Mouse (Mus musculus) lung, embryonic 16.5 days (tissue): ENCODE results near the gene Gatm. TPM values are rescaled to one million over a fixed set of nuclear protein-coding genes. Genes with fewer than 3 reads are reported as not detected.

Source experiments
- ATAC-seq: fragments of 200-750 bp; cut with Nextera tagmentation; 2 replicates; pipeline ENCODE4 v1.8.0; 2017; ENCODE audit warnings: low read depth, mild to moderate bottlenecking, moderate library complexity
- H3K27ac ChIP-seq: fragments of 300-500 bp; sonication (generic); 2 replicates; pipeline ENCODE4 v1.5.1; 2014; ENCODE audit warnings: mild to moderate bottlenecking, control low read depth, low read length
- H3K27me3 ChIP-seq: fragments of 300-500 bp; sonication (generic); 2 replicates; pipeline ENCODE4 v1.6.1; 2014; ENCODE audit warnings: low read depth, low read length, mixed read lengths; ENCODE audit not compliant: control insufficient read depth, insufficient read depth
- H3K36me3 ChIP-seq: fragments of 300-500 bp; sonication (generic); 2 replicates; pipeline ENCODE4 v1.6.1; 2014; ENCODE audit warnings: low read length; ENCODE audit not compliant: control insufficient read depth, insufficient read depth
- H3K4me1 ChIP-seq: fragments of 300-500 bp; sonication (generic); replicated peaks from 2 replicates; pipeline ENCODE4 v1.6.1; 2014; ENCODE audit warnings: low read length, mixed read lengths; ENCODE audit not compliant: control insufficient read depth, insufficient read depth
- H3K4me2 ChIP-seq: fragments of 300-500 bp; sonication (generic); 2 replicates; pipeline ENCODE4 v1.6.1; 2014; ENCODE audit warnings: low read depth, low read length, control low read depth
- H3K4me3 ChIP-seq: fragments of 300-500 bp; sonication (generic); 2 replicates; pipeline ENCODE4 v1.5.1; 2014; ENCODE audit warnings: mild to moderate bottlenecking, low read length, control low read depth
- H3K9ac ChIP-seq: fragments of 300-500 bp; sonication (generic); 2 replicates; pipeline ENCODE4 v1.6.1; 2014; ENCODE audit warnings: low read length, control low read depth
- H3K9me3 ChIP-seq: fragments of 300-500 bp; sonication (generic); 2 replicates; pipeline ENCODE4 v1.6.1; 2016; ENCODE audit warnings: low read length; ENCODE audit not compliant: control insufficient read depth
- WGBS: fragments of 180-500 bp; shearing (Covaris S2); extraction: QIAGEN DNeasy Blood & Tissue Kit; methylation state at CpG from one replicate; pipeline ENCODE4 v1.1.7; 2014; 5-methylcytosine and 5-hydroxymethylcytosine counted together
- polyA plus RNA-seq: library from polyadenylated mRNA; unstranded; fragments of >200 nt; fragmentation: Nextera tagmentation; extraction: Ambion mirVana; gene quantifications from 2 replicates; pipeline ENCODE4 v1.2.1, GENCODE M21; 2015

Gene Gatm
- polyA plus RNA-seq, 1 experiment from 2014 or later, result 7.9 TPM

DNA sequence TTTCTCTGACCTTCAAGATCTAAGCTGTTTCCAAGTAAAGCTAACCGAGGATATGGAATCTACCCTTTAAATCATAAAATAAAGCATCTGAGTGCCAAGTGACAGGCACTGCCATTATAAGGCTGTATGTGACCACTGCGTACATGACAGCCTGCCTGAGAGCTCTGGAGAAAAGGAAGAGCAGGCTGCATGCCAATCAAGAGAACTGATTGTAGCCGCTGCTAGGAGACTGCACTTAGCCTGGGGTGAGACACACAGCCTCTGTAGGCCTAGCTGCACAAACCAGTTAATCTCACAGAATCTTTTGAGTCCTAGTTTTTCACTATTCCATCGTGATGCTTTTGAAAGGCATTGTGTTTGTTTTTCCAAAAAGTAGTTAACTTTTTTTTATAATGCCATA lies 7.6 kb upstream of the Gatm start:
- Histone ChIP-seq H3K27me3 (no peaks in the 10 kb centered on the region), H3K36me3 (no peaks in the 10 kb centered on the region), H3K27ac (no peak overlapping the region), H3K4me1 (no peaks in the 10 kb centered on the region), H3K9me3 (no peaks in the 10 kb centered on the region), H3K4me2 (no peak overlapping the region), H3K9ac (no peak overlapping the region), H3K4me3 (no peak overlapping the region)
- ATAC-seq, result no peak
- 55% methylated on average over 4 of the region's 4 CpGs for WGBS

DNA sequence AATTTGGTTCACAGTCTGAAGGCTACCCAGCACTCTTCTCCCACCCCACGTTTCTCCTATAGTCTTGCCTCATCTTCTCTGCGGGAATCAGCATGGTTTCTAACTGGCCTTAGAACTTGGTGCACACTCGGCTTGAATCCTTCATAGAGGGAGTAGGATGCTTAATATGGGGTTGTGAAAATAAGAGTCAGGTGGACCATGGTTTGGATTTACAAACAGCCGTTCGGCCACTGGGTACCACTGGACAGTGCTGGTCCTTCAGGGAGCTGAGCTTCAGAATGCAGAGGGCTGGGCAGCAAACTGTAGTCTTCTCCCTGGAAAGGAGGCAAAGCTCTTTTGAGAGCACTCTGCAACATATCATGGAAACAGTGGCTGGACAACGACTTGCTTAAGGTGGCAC lies 6.7 kb upstream of the Gatm start:
- H3K36me3 ChIP-seq, result no peaks in the 10 kb centered on the region
- ATAC-seq, result no peak
- H3K9ac ChIP-seq, result no peak overlapping the region
- no peaks in the 10 kb centered on the region for H3K9me3 ChIP-seq
- WGBS, result 75% methylated on average over 6 of the region's 6 CpGs
- no peaks in the 10 kb centered on the region for H3K27me3 ChIP-seq
- no peak overlapping the region for H3K4me2 ChIP-seq
- no peaks in the 10 kb centered on the region for H3K4me1 ChIP-seq
- no peak overlapping the region for H3K4me3 ChIP-seq
- no peak overlapping the region for H3K27ac ChIP-seq

DNA sequence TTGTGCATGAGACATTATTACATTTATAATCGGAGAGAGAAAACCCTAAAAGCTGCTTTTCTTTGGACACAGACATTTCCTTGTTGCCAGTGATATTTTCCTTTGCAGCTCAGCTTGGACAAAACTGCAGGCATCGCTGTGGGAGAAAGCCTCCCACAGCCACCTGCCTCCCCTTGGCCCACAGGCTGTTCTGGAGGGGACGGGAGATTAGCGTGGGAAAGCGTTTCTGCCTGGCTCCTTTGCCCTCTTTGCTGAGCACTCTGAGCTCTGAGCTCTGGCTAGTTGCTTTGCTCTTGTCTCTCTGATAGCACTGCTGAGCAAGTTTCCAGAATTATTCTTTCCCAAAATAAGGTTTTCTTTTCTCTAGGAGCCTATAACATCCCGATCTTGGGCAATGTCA lies 5.1 kb upstream of the Gatm start:
- no peaks in the 10 kb centered on the region for H3K36me3 ChIP-seq
- peaks cover 2% of the 10 kb centered on the region; the same call in 1 of the 2 replicates for H3K27me3 ChIP-seq
- H3K4me3 ChIP-seq, result no peak overlapping the region
- H3K9me3 ChIP-seq, result no peaks in the 10 kb centered on the region
- no peak overlapping the region for H3K4me2 ChIP-seq
- H3K4me1 ChIP-seq, result no peaks in the 10 kb centered on the region
- ATAC-seq, result no peak
- 72% methylated on average over 6 of the region's 6 CpGs for WGBS
- no peak overlapping the region for H3K27ac ChIP-seq
- H3K9ac ChIP-seq, result no peak overlapping the region

DNA sequence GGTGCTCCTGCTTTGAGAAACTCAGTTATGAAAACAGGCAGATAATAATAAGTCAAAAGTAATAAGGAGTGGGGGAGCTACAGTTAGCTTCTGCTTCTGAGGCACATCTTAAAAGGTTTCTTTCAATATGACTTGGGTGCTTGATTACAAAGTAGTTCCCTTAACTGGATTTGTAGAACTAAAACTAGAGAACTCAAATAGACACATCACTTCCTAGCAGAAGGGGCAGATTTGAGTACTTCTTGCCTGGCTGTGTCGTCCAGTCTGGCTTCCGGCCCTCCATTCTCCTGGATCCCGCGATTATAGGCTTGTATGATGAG lies 511 bp upstream of the Gatm start:
- Histone ChIP-seq H3K4me3 (no peak overlapping the region), H3K9ac (no peak overlapping the region), H3K9me3 (no peaks in the 10 kb centered on the region), H3K4me1 (no peaks in the 10 kb centered on the region), H3K4me2 (peak overlapping the region; percentile 93; the same call in 1 of the 2 replicates), H3K27me3 (peaks cover 9% of the 10 kb centered on the region; the same call in 1 of the 2 replicates), H3K27ac (no peak overlapping the region), H3K36me3 (no peaks in the 10 kb centered on the region)
- no peak for ATAC-seq
- 81% methylated on average over 4 of the region's 4 CpGs for WGBS

DNA sequence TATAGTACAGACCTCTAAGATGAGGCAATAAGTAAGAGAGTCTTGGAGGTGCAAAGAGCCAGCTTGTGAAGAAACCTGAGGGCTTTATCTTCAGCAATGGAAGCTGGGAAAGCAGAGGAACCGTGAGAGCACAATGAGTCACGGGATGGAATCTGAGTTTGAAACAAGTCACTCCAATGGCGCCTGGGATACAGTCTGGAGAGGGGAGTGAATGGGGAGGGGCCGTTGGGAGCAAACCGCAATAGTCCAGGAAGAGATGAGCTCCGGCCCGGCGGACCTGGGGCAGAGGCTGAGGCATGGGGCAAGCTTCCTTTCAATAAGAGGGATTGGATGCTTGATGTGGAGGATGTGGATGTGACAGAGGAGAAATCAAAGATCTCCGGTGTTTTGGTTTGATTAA lies 2.3 kb downstream of the Gatm start:
- Histone ChIP-seq H3K9me3 (no peaks in the 10 kb centered on the region), H3K4me1 (no peaks in the 10 kb centered on the region), H3K4me3 (no peak overlapping the region), H3K27me3 (peaks cover 9% of the 10 kb centered on the region; the same call in 1 of the 2 replicates), H3K27ac (no peak overlapping the region), H3K9ac (no peak overlapping the region), H3K36me3 (no peaks in the 10 kb centered on the region), H3K4me2 (no peak overlapping the region)
- 69% methylated on average over 9 of the region's 9 CpGs for WGBS
- ATAC-seq, result no peak

DNA sequence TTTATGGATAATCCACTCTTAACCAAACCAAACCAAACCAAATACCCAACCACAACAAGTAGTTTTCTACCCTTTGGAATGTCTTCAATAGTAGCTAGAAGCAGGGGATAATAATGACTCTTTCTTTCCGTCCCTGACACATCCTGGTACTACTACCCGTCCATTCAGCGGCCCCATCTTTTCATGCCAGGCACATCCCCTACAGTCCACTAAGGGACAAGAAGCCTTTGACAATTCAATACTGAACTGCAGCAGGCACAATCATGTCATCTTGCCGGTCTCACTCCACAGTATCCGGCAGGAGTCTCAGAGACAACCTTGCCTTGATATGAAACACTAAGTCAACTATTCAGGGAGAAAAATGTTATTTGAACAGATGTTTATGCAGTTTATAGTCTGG lies 5.3 kb downstream of the Gatm start:
- WGBS, result 71% methylated on average over 5 of the region's 5 CpGs
- Histone ChIP-seq H3K4me3 (no peak overlapping the region), H3K27ac (no peak overlapping the region), H3K36me3 (no peaks in the 10 kb centered on the region), H3K27me3 (peaks cover 3% of the 10 kb centered on the region; the same call in 1 of the 2 replicates), H3K4me2 (no peak overlapping the region), H3K9me3 (no peaks in the 10 kb centered on the region), H3K4me1 (no peaks in the 10 kb centered on the region), H3K9ac (no peak overlapping the region)
- ATAC-seq, result no peak

DNA sequence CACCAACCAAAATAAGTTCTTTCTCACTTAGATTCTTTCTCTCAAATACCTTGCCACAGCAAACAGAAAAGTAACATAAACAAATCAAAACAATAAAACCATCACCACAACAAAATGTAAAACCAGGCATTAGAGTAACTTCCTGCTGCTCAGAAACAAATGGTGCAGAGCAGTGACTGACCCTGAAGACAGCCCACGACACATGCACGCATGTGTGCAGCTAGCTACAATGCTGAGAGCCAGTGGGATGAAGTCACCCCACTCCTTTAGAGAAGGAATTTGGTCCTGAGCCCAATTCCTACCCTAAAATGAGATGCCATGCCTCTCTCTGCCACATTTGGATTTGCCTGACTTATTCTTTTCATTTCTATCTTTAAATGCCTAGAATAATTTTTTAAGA lies 9.7 kb downstream of the Gatm start:
- Histone ChIP-seq H3K9ac (no peak overlapping the region), H3K27me3 (no peaks in the 10 kb centered on the region), H3K4me1 (no peaks in the 10 kb centered on the region), H3K36me3 (no peaks in the 10 kb centered on the region), H3K9me3 (no peaks in the 10 kb centered on the region), H3K4me3 (no peak overlapping the region), H3K27ac (no peak overlapping the region), H3K4me2 (no peak overlapping the region)
- 60% methylated on average over 2 of the region's 2 CpGs for WGBS
- no peak for ATAC-seq

DNA sequence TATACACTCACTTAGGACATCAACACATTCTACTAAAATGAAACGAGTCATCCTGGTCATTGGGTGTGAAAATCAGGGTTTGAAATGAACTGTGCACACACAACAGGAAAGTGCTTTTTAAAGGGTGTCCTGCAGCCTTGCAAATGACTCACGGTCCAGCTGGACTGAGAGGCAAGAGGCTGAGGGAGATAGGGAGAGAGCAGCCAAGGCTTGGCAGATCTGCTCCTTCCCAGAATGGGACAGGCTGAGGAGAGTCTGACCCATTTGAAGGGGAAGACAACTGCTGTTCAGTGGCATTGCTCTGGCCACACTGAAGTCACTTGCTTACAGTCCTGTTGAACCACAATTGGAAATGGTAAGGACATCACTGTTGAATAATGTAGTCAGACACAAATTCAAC lies 11.4 kb downstream of the Gatm start:
- Histone ChIP-seq H3K4me3 (no peak overlapping the region), H3K27me3 (no peaks in the 10 kb centered on the region), H3K4me1 (no peaks in the 10 kb centered on the region), H3K36me3 (no peaks in the 10 kb centered on the region), H3K9me3 (no peaks in the 10 kb centered on the region), H3K4me2 (no peak overlapping the region), H3K9ac (no peak overlapping the region), H3K27ac (no peak overlapping the region)
- WGBS, result 64% methylated on average over 2 of the region's 2 CpGs
- no peak for ATAC-seq

DNA sequence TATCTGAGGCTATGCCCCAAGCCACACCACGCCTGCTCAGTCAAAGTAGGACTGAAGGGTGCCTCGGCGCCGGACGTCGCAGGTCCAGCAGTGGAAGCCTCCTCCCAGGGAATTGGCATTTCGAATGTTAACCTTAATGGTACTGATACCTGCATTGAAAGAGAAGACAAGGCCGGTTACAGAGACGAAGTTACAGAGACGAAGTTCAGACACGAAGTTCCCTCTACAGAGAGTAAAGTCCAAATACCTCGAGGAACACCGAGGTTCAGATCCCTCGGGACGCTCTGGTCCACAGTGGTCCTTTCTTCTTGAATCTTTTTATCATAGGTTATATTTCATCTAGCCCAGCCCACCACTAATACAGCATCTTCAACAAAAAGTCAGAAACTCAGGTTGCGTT lies 15.6 kb downstream of the Gatm start:
- no peak overlapping the region for H3K27ac ChIP-seq
- no peak overlapping the region for H3K4me3 ChIP-seq
- no peak for ATAC-seq
- no peaks in the 10 kb centered on the region for H3K27me3 ChIP-seq
- no peak overlapping the region for H3K9ac ChIP-seq
- H3K4me2 ChIP-seq, result no peak overlapping the region
- 87% methylated on average over 16 of the region's 16 CpGs for WGBS
- H3K4me1 ChIP-seq, result no peaks in the 10 kb centered on the region
- no peaks in the 10 kb centered on the region for H3K36me3 ChIP-seq
- no peaks in the 10 kb centered on the region for H3K9me3 ChIP-seq

DNA sequence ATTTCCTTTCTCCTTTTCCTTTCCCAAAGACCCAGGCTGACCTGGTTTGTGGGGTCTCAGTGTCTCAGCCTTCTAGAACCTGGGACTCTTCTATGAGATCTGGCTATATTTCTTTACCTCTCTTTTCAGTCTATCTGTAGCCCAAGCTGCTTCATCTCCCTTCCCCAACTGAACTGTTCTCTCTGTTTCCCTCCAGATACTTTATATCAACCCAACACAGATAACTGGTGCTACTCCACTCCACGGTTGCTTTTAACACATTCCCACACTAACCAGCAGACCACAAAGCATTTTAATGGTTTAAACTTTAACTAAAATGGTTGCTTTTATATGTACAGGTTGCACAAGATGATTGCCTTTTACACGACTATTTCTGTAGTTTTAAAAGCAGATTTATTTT lies 19.9 kb downstream of the Gatm start:
- Histone ChIP-seq H3K4me1 (no peaks in the 10 kb centered on the region), H3K27ac (no peak overlapping the region), H3K27me3 (no peaks in the 10 kb centered on the region), H3K36me3 (no peaks in the 10 kb centered on the region), H3K9ac (no peak overlapping the region), H3K9me3 (no peaks in the 10 kb centered on the region), H3K4me3 (no peak overlapping the region), H3K4me2 (no peak overlapping the region)
- ATAC-seq, result no peak
- 46% methylated on average over 2 of the region's 2 CpGs for WGBS
